Mouse (Mus musculus) bone marrow macrophage, adult 2 months (primary cell): ENCODE data around the gene Rasgef1c.

Experiments
- CTCF ChIP-seq: IDR thresholded peaks from 2 replicates; pipeline ENCODE4 v1.5.1; 2012; ENCODE audit warnings: low read depth, mild to moderate bottlenecking, low read length, moderate library complexity
- POLR2A ChIP-seq: IDR thresholded peaks from 2 replicates; pipeline ENCODE4 v1.6.1; 2012; ENCODE audit warnings: mild to moderate bottlenecking, low read depth, low read length, borderline replicate concordance

- no peak for TF ChIP-seq POLR2A
- peak; percentile 72 for TF ChIP-seq CTCF
Observed at GRCm38 (mm10) chr11:49986277-49987036, 84.8 kb downstream of the Rasgef1c start.
